8 mouse cellular contexts compared by ENCODE assay signal in the genomic region with DNA sequence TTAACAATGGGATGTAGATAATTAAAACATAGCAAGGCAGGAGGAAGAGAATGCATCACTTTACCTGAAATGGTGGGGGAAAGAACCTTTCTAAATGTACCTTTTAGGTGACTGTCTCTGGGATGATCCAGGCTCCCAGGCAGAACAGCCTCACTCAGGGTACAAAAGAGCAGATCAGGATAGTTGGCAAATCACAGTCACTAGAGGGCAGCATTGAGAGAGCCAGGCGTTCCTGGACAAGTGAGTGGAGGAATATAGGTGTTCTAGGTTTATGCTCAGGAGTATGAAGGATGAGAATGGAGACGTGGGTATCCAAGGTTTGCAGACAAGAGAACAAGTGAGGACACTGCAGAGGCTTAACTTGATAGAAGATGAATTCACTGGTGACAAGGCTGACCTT.
DNase-seq lines count a peak whose midpoint lies in the region; ATAC-seq and TF ChIP-seq lines count a peak whose summit lies in the region.

No protein-coding gene starts in this region.

- H3K4me3 ChIP-seq in ES-E14 (ENCODE audit: insufficient read depth in 1 of 2, low read depth in 1 of 2, low read length in 2 of 2, poor library complexity in 1 of 2, severe bottlenecking in 1 of 2): no peak overlapping the region
- H3K4me3 ChIP-seq in forebrain, embryonic 14.5 days (ENCODE audit: low read depth, low read length): no peak overlapping the region
- H3K4me3 ChIP-seq in midbrain, postnatal 0 days (ENCODE audit: low read depth, low read length): no peak overlapping the region

- no peak overlapping the region for H3K9ac ChIP-seq in ES-E14 (ENCODE audit: insufficient read depth, low read depth, low read length, poor library complexity, severe bottlenecking)
- H3K9ac ChIP-seq in forebrain, embryonic 14.5 days (ENCODE audit: low read length): no peak overlapping the region
- no peak overlapping the region for H3K9ac ChIP-seq in midbrain, postnatal 0 days (replicated peaks; ENCODE audit: low read length, poor library complexity, severe bottlenecking)

- H3K27me3 ChIP-seq in forebrain, embryonic 14.5 days (replicated peaks; ENCODE audit: control insufficient read depth, insufficient read depth, low read length): no peaks in the 10 kb centered on the region
- no peaks in the 10 kb centered on the region for H3K27me3 ChIP-seq in midbrain, postnatal 0 days (ENCODE audit: insufficient read depth, low read length)

- peak; percentile 85 for ATAC-seq in forebrain, embryonic 14.5 days
- ATAC-seq in midbrain, postnatal 0 days (ENCODE audit: low FRiP score): no peak

- 24% methylated on average over 2 of the region's 2 CpGs for WGBS in forebrain, embryonic 14.5 days
- WGBS in midbrain, postnatal 0 days: 21% methylated on average over 2 of the region's 2 CpGs

- H3K4me2 ChIP-seq in forebrain, embryonic 14.5 days (ENCODE audit: low read length): no peak overlapping the region
- H3K4me2 ChIP-seq in midbrain, postnatal 0 days (ENCODE audit: low read depth, low read length, poor library complexity, severe bottlenecking): no peak overlapping the region

- DNase-seq in 3T3-L1 (ENCODE audit: low read depth, low spot score): peak; percentile 85
- peak; percentile 33 for DNase-seq in ES-E14 (ENCODE audit: low read depth, low spot score)
- DNase-seq in cerebellum, adult 11-12 months: peak; percentile 5
- peak; percentile 64 for DNase-seq in forebrain, embryonic 14.5 days (ENCODE audit: low spot score)
- peak; percentile 34 for DNase-seq in kidney, adult 18-20 months
- peak; percentile 6 to 15 for DNase-seq in left cerebral cortex, postnatal 36 days (ENCODE audit: low spot score in 2 of 2)
- DNase-seq in midbrain, postnatal 0 days (ENCODE audit: low spot score): peak; percentile 55
- peak; percentile 50 for DNase-seq in thymus, postnatal 0 days (ENCODE audit: low spot score)

- no peaks in the 10 kb centered on the region for H3K9me3 ChIP-seq in ES-E14 (ENCODE audit: control insufficient read depth, insufficient read depth, low read depth, low read length)
- H3K9me3 ChIP-seq in forebrain, embryonic 14.5 days (replicated peaks; ENCODE audit: control insufficient read depth, low read length): no peaks in the 10 kb centered on the region
- no peaks in the 10 kb centered on the region for H3K9me3 ChIP-seq in midbrain, postnatal 0 days (ENCODE audit: low read length)

- H3K36me3 ChIP-seq in ES-E14 (ENCODE audit: control insufficient read depth, insufficient read depth, low read length, poor library complexity, severe bottlenecking): no peaks in the 10 kb centered on the region
- no peaks in the 10 kb centered on the region for H3K36me3 ChIP-seq in forebrain, embryonic 14.5 days (ENCODE audit: control insufficient read depth, insufficient read depth, low read length)
- H3K36me3 ChIP-seq in midbrain, postnatal 0 days (ENCODE audit: insufficient read depth, low read length): no peaks in the 10 kb centered on the region

- in situ Hi-C loops in ES-E14 (cut with MboI; ENCODE audit: low sequenced_read_pairs in 2 of 2, unreplicated experiment in 2 of 2): loop anchor here in 1 of 2 experiments (25.0 kb wide), 1 partner anchor 1216 kb away; no protein-coding TSS in a partner anchor

- TF ChIP-seq CTCF in midbrain, postnatal 0 days (IDR thresholded peaks at IDR 0.05): peak; percentile 66

- no peak overlapping the region for H3K27ac ChIP-seq in ES-E14 (ENCODE audit: insufficient read depth, low read depth, low read length, poor library complexity, severe bottlenecking)
- H3K27ac ChIP-seq in forebrain, embryonic 14.5 days (ENCODE audit: low read depth, low read length): no peak overlapping the region
- H3K27ac ChIP-seq in midbrain, postnatal 0 days (ENCODE audit: low read depth, low read length): no peak overlapping the region

- intact Hi-C loops in left cerebral cortex, postnatal 36 days (cut with DNase I): no loop called here

- H3K4me1 ChIP-seq in ES-E14 (ENCODE audit: control insufficient read depth in 2 of 2, insufficient read depth in 2 of 2, low read length in 2 of 2, poor library complexity in 1 of 2): no peaks in the 10 kb centered on the region
- no peaks in the 10 kb centered on the region for H3K4me1 ChIP-seq in forebrain, embryonic 14.5 days (ENCODE audit: control insufficient read depth, insufficient read depth, low read length)
- H3K4me1 ChIP-seq in midbrain, postnatal 0 days (ENCODE audit: insufficient read depth, low read length): no peaks in the 10 kb centered on the region

TF ChIP-seq in ES-E14, 5 proteins besides CTCF, POLR2A, EP300 and RAD21:
- peak; percentile 41; the same call in 1 of the 2 replicates for TF ChIP-seq ZC3H11A (IDR thresholded peaks at IDR 0.05; ENCODE audit: borderline replicate concordance, low read depth, low read length)
- TF ChIP-seq HCFC1 (IDR thresholded peaks at IDR 0.05; ENCODE audit: borderline replicate concordance, insufficient read depth, low read length): no peak
- TF ChIP-seq MAFK (IDR thresholded peaks at IDR 0.05; ENCODE audit: insufficient read depth, low read depth, low read length): no peak

Comparison
In these comparisons a context has a peak if more than half of its experiments do, and no peak if none do; other contexts are left out.
1. DNase-seq: peak in every context shown above with its lines; median percentile 85 in 3T3-L1; 64 in forebrain, embryonic 14.5 days; 55 in midbrain, postnatal 0 days; 50 in thymus, postnatal 0 days; 34 in kidney, adult 18-20 months; 33 in ES-E14; 10 in left cerebral cortex, postnatal 36 days; 5 in cerebellum, adult 11-12 months.